Mouse (Mus musculus) liver, embryonic 12.5 days (tissue): ENCODE results near the gene Bfsp1. TPM values are rescaled to one million over a fixed set of nuclear protein-coding genes. Genes with fewer than 3 reads are reported as not detected.
A peak's percentile ranks its signal among the peaks of the same experiment; 100 is the strongest.

Experiments used
- ATAC-seq: fragments of 200-750 bp; cut with Nextera tagmentation; 2 replicates; pipeline ENCODE4 v1.8.0; 2017; ENCODE audit warnings: moderate number of reproducible peaks, mild to moderate bottlenecking, moderate library complexity
- H3K27ac ChIP-seq: fragments of 300-500 bp; sonication (generic); 2 replicates; pipeline ENCODE4 v1.5.1; 2016; ENCODE audit warnings: mild to moderate bottlenecking
- H3K27me3 ChIP-seq: fragments of 300-500 bp; sonication (generic); replicated peaks from 2 replicates; pipeline ENCODE4 v1.6.1; 2016; ENCODE audit warnings: mild to moderate bottlenecking, moderate library complexity
- H3K36me3 ChIP-seq: fragments of 300-500 bp; sonication (generic); 2 replicates; pipeline ENCODE4 v1.6.1; 2016; ENCODE audit warnings: mild to moderate bottlenecking, moderate library complexity
- H3K4me1 ChIP-seq: fragments of 300-500 bp; sonication (generic); 2 replicates; pipeline ENCODE4 v1.6.1; 2016
- H3K4me2 ChIP-seq: fragments of 300-500 bp; sonication (generic); 2 replicates; pipeline ENCODE4 v1.6.1; 2016; ENCODE audit warnings: mild to moderate bottlenecking, moderate library complexity
- H3K4me3 ChIP-seq: fragments of 300-500 bp; sonication (generic); 2 replicates; pipeline ENCODE4 v1.5.1; 2016; ENCODE audit warnings: mild to moderate bottlenecking, moderate library complexity
- H3K9ac ChIP-seq: fragments of 300-500 bp; sonication (generic); 2 replicates; pipeline ENCODE4 v1.6.1; 2016; ENCODE audit warnings: mild to moderate bottlenecking, moderate library complexity
- H3K9me3 ChIP-seq: fragments of 300-500 bp; sonication (generic); replicated peaks from 2 replicates; pipeline ENCODE4 v1.6.1; 2016; ENCODE audit warnings: mild to moderate bottlenecking, moderate library complexity
- WGBS: fragments of 180-500 bp; shearing (Covaris S2); methylation state at CpG from one replicate; pipeline ENCODE4 v1.1.7; 2016; ENCODE audit not compliant: insufficient replicate concordance; 5-methylcytosine and 5-hydroxymethylcytosine counted together
- polyA plus RNA-seq: library from polyadenylated mRNA; unstranded; fragments of >200 nt; fragmentation: Nextera tagmentation; extraction: Ambion mirVana; gene quantifications from 2 replicates; pipeline ENCODE4 v1.2.1, GENCODE M21; 2016

Bfsp1 gene
- polyA plus RNA-seq, 1 experiment from 2014 or later, result 0.33 TPM

- 37% methylated on average over 10 of the region's 10 CpGs for WGBS
- no peak overlapping the region for H3K27ac ChIP-seq
Observed at GRCm38 (mm10) chr2:143882606-143883288, 19.8 kb upstream of the Bfsp1 start.

GRCm38 (mm10) chr2:143882002-143882401 is 19.0 kb upstream of the Bfsp1 start:
- WGBS, result 83% methylated on average over 4 of the region's 4 CpGs
- Histone ChIP-seq H3K9ac (no peak overlapping the region), H3K36me3 (no peaks in the 10 kb centered on the region), H3K4me1 (peaks cover 16% of the 10 kb centered on the region), H3K4me3 (no peak overlapping the region), H3K27me3 (no peaks in the 10 kb centered on the region), H3K4me2 (no peak overlapping the region), H3K9me3 (no peaks in the 10 kb centered on the region), H3K27ac (no peak overlapping the region)
- no peak for ATAC-seq

More at GRCm38 (mm10) chr2:143882606-143883288, 19.8 kb upstream of the Bfsp1 start:
- H3K9me3 ChIP-seq, result no peaks in the 10 kb centered on the region
- no peak overlapping the region for H3K4me3 ChIP-seq
- peaks cover 16% of the 10 kb centered on the region for H3K4me1 ChIP-seq
- ATAC-seq, result peak; percentile 81
- H3K36me3 ChIP-seq, result no peaks in the 10 kb centered on the region
- 0 out of 2 replicates have a peak overlapping the region, but pooled peaks have one; percentile 12 for H3K4me2 ChIP-seq
- H3K9ac ChIP-seq, result no peak overlapping the region
- H3K27me3 ChIP-seq, result no peaks in the 10 kb centered on the region

- 74% methylated on average over 6 of the region's 6 CpGs for WGBS
- Histone ChIP-seq H3K36me3 (no peaks in the 10 kb centered on the region), H3K9me3 (0 out of 2 replicates have a peak, but pooled peaks cover 4% of the 10 kb centered on the region), H3K27ac (no peak overlapping the region), H3K27me3 (no peaks in the 10 kb centered on the region), H3K4me3 (no peak overlapping the region), H3K9ac (no peak overlapping the region), H3K4me1 (peaks cover 16% of the 10 kb centered on the region), H3K4me2 (no peak overlapping the region)
- no peak for ATAC-seq
Observed at GRCm38 (mm10) chr2:143879311-143879710, 16.3 kb upstream of the Bfsp1 start.

GRCm38 (mm10) chr2:143876929-143877632 is 14.1 kb upstream of the Bfsp1 start:
- Histone ChIP-seq H3K9me3 (0 out of 2 replicates have a peak, but pooled peaks cover 7% of the 10 kb centered on the region), H3K4me3 (no peak overlapping the region), H3K27me3 (no peaks in the 10 kb centered on the region), H3K9ac (no peak overlapping the region), H3K27ac (no peak overlapping the region), H3K4me1 (peaks cover 6% of the 10 kb centered on the region), H3K4me2 (no peak overlapping the region), H3K36me3 (no peaks in the 10 kb centered on the region)
- WGBS, result 61% methylated on average over 4 of the region's 4 CpGs
- ATAC-seq, result no peak

- Histone ChIP-seq H3K4me3 (no peak overlapping the region), H3K27me3 (no peaks in the 10 kb centered on the region), H3K4me1 (peaks cover 15% of the 10 kb centered on the region), H3K27ac (no peak overlapping the region), H3K4me2 (no peak overlapping the region), H3K9me3 (0 out of 2 replicates have a peak, but pooled peaks cover 7% of the 10 kb centered on the region), H3K36me3 (no peaks in the 10 kb centered on the region), H3K9ac (no peak overlapping the region)
- 47% methylated on average over 1 of the region's 1 CpGs for WGBS
- no peak for ATAC-seq
Observed at GRCm38 (mm10) chr2:143876026-143876425, 13.1 kb upstream of the Bfsp1 start.

GRCm38 (mm10) chr2:143870936-143871688 is 8.1 kb upstream of the Bfsp1 start:
- no peaks in the 10 kb centered on the region for H3K27me3 ChIP-seq
- H3K4me1 ChIP-seq, result peaks cover 34% of the 10 kb centered on the region
- H3K4me3 ChIP-seq, result peak overlapping the region; percentile 31; the same call in 1 of the 2 replicates
- peak overlapping the region; percentile 86 for H3K27ac ChIP-seq
- ATAC-seq, result peak; percentile 95
- H3K9me3 ChIP-seq, result 0 out of 2 replicates have a peak, but pooled peaks cover 7% of the 10 kb centered on the region
- no peaks in the 10 kb centered on the region for H3K36me3 ChIP-seq
- WGBS, result 12% methylated on average over 10 of the region's 10 CpGs
- peak overlapping the region; percentile 55 for H3K4me2 ChIP-seq
- H3K9ac ChIP-seq, result peak overlapping the region; percentile 55; the same call in 1 of the 2 replicates

GRCm38 (mm10) chr2:143867326-143867725 is 4.4 kb upstream of the Bfsp1 start:
- Histone ChIP-seq H3K4me1 (peaks cover 40% of the 10 kb centered on the region), H3K4me3 (no peak overlapping the region), H3K9me3 (no peaks in the 10 kb centered on the region), H3K4me2 (no peak overlapping the region), H3K9ac (no peak overlapping the region), H3K36me3 (no peaks in the 10 kb centered on the region), H3K27ac (no peak overlapping the region), H3K27me3 (peaks cover 23% of the 10 kb centered on the region)
- ATAC-seq, result peak; percentile 26; the same call in 1 of the 2 replicates
- WGBS, result 3% methylated on average over 6 of the region's 6 CpGs

GRCm38 (mm10) chr2:143864600-143864999 is 1.6 kb upstream of the Bfsp1 start:
- H3K9me3 ChIP-seq, result no peaks in the 10 kb centered on the region
- 52% methylated on average over 8 of the region's 8 CpGs for WGBS
- H3K27me3 ChIP-seq, result peaks cover 46% of the 10 kb centered on the region
- H3K9ac ChIP-seq, result no peak overlapping the region
- H3K27ac ChIP-seq, result no peak overlapping the region
- no peaks in the 10 kb centered on the region for H3K36me3 ChIP-seq
- H3K4me3 ChIP-seq, result no peak overlapping the region
- H3K4me2 ChIP-seq, result no peak overlapping the region
- H3K4me1 ChIP-seq, result peaks cover 18% of the 10 kb centered on the region
- no peak for ATAC-seq

GRCm38 (mm10) chr2:143859166-143859565 is 3.8 kb downstream of the Bfsp1 start:
- Histone ChIP-seq H3K4me1 (peaks cover 10% of the 10 kb centered on the region), H3K4me3 (no peak overlapping the region), H3K27me3 (peaks cover 44% of the 10 kb centered on the region), H3K9me3 (no peaks in the 10 kb centered on the region), H3K27ac (no peak overlapping the region), H3K9ac (no peak overlapping the region), H3K36me3 (no peaks in the 10 kb centered on the region), H3K4me2 (no peak overlapping the region)
- WGBS, result 76% methylated on average over 2 of the region's 2 CpGs
- ATAC-seq, result no peak

GRCm38 (mm10) chr2:143853447-143853846 is 9.5 kb downstream of the Bfsp1 start:
- 63% methylated on average over 4 of the region's 4 CpGs for WGBS
- H3K9me3 ChIP-seq, result no peaks in the 10 kb centered on the region
- no peak overlapping the region for H3K4me2 ChIP-seq
- H3K4me3 ChIP-seq, result no peak overlapping the region
- H3K36me3 ChIP-seq, result no peaks in the 10 kb centered on the region
- peaks cover 5% of the 10 kb centered on the region; the same call in 1 of the 2 replicates for H3K4me1 ChIP-seq
- no peak overlapping the region for H3K27ac ChIP-seq
- ATAC-seq, result no peak
- peaks cover 2% of the 10 kb centered on the region; the same call in 1 of the 2 replicates for H3K27me3 ChIP-seq
- H3K9ac ChIP-seq, result no peak overlapping the region

GRCm38 (mm10) chr2:143852295-143853275 is 10.4 kb downstream of the Bfsp1 start:
- Histone ChIP-seq H3K9me3 (no peaks in the 10 kb centered on the region), H3K4me1 (peaks cover 5% of the 10 kb centered on the region; the same call in 1 of the 2 replicates), H3K27me3 (no peaks in the 10 kb centered on the region; the same call in 1 of the 2 replicates), H3K27ac (no peak overlapping the region), H3K36me3 (no peaks in the 10 kb centered on the region), H3K9ac (no peak overlapping the region), H3K4me3 (no peak overlapping the region), H3K4me2 (no peak overlapping the region)
- no peak for ATAC-seq
- WGBS, result 47% methylated on average over 18 of the region's 18 CpGs
